Mouse (Mus musculus) liver, postnatal 0 days (tissue): ENCODE results near the gene Kif22. TPM values are rescaled to one million over a fixed set of nuclear protein-coding genes. Genes with fewer than 3 reads are reported as not detected.

Source experiments
- ATAC-seq: fragments of 200-750 bp; cut with Nextera tagmentation; 2 replicates; pipeline ENCODE4 v1.8.0; 2017; ENCODE audit warnings: mild to moderate bottlenecking, moderate library complexity
- DNase-seq: peaks from one replicate; pipeline ENCODE4 v3.0.0-alpha.2; 2016
- H3K27ac ChIP-seq: fragments of 300-500 bp; sonication (generic); 2 replicates; pipeline ENCODE4 v1.5.1; 2014; ENCODE audit warnings: antibody characterized with exemption, moderate library complexity, mild to moderate bottlenecking, low read depth
- H3K27me3 ChIP-seq: fragments of 300-500 bp; sonication (generic); 2 replicates; pipeline ENCODE4 v1.6.1; 2014; ENCODE audit warnings: low read length, control low read depth, mixed read lengths; ENCODE audit not compliant: insufficient read depth
- H3K36me3 ChIP-seq: fragments of 300-500 bp; sonication (generic); replicated peaks from 2 replicates; pipeline ENCODE4 v1.6.1; 2014; ENCODE audit warnings: mild to moderate bottlenecking, control low read depth, low read length, moderate library complexity, mixed read lengths; ENCODE audit not compliant: insufficient read depth
- H3K4me1 ChIP-seq: fragments of 300-500 bp; sonication (generic); 2 replicates; pipeline ENCODE4 v1.6.1; 2014; ENCODE audit warnings: antibody characterized with exemption, mild to moderate bottlenecking, control low read depth; ENCODE audit not compliant: insufficient read depth
- H3K4me2 ChIP-seq: fragments of 300-500 bp; sonication (generic); 2 replicates; pipeline ENCODE4 v1.6.1; 2014; ENCODE audit warnings: low read depth, mild to moderate bottlenecking, low read length, moderate library complexity, mixed read lengths
- H3K4me3 ChIP-seq: fragments of 300-500 bp; sonication (generic); 2 replicates; pipeline ENCODE4 v1.5.1; 2014; ENCODE audit warnings: low read depth, low read length
- H3K9ac ChIP-seq: fragments of 300-500 bp; sonication (generic); replicated peaks from 2 replicates; pipeline ENCODE4 v1.6.1; 2014; ENCODE audit warnings: mild to moderate bottlenecking, moderate library complexity
- H3K9me3 ChIP-seq: fragments of 300-500 bp; sonication (generic); 2 replicates; pipeline ENCODE4 v1.6.1; 2016; ENCODE audit warnings: mild to moderate bottlenecking, control low read depth, low read length, mixed read lengths
- CTCF ChIP-seq: sonication (generic); IDR thresholded peaks from 2 replicates; pipeline ENCODE4 v1.5.1; 2016; ENCODE audit warnings: antibody characterized with exemption, low read depth
- EP300 ChIP-seq: IDR thresholded peaks from 2 replicates; pipeline ENCODE4 v1.6.1; 2016; ENCODE audit warnings: antibody characterized with exemption, low read depth, mild to moderate bottlenecking
- WGBS: fragments of 180-500 bp; shearing (Covaris S2); extraction: QIAGEN DNeasy Blood & Tissue Kit; methylation state at CpG from one replicate; pipeline ENCODE4 v1.1.7; 2014; ENCODE audit not compliant: insufficient replicate concordance; 5-methylcytosine and 5-hydroxymethylcytosine counted together
- polyA plus RNA-seq: library from polyadenylated mRNA; unstranded; fragments of >200 nt; fragmentation: Nextera tagmentation; extraction: Ambion mirVana; gene quantifications from 2 replicates; pipeline ENCODE4 v1.2.1, GENCODE M21; 2015

Kif22 gene
- polyA plus RNA-seq = 45.4 and 47.4 TPM in 2 replicates

- peak within 1 kb of the TSS; percentile 71 for H3K4me2 ChIP-seq
- H3K4me1 ChIP-seq = peaks cover 13% of the 10 kb centered on the region
- WGBS = under 1% methylated on average over 53 of the region's 53 CpGs
- peak within 1 kb of the TSS; percentile 94 for H3K4me3 ChIP-seq
- H3K9me3 ChIP-seq = no peaks in the 10 kb centered on the region
- peak; percentile 92 for DNase-seq
- H3K36me3 ChIP-seq = 0 out of 2 replicates have a peak, but pooled peaks cover 4% of the 10 kb centered on the region
- H3K9ac ChIP-seq = peak within 1 kb of the TSS; percentile 92
- TF ChIP-seq EP300 (peak; percentile 74), CTCF (no peak)
- H3K27ac ChIP-seq = peak within 1 kb of the TSS; percentile 81
- H3K27me3 ChIP-seq = no peaks in the 10 kb centered on the region
- peak; percentile 93 for ATAC-seq
Measured at GRCm38 (mm10) chr7:127041851-127042672, at the start of gene Kif22. Gene Kif22, minus strand, starts transcription at chr7:127042471.

DNA sequence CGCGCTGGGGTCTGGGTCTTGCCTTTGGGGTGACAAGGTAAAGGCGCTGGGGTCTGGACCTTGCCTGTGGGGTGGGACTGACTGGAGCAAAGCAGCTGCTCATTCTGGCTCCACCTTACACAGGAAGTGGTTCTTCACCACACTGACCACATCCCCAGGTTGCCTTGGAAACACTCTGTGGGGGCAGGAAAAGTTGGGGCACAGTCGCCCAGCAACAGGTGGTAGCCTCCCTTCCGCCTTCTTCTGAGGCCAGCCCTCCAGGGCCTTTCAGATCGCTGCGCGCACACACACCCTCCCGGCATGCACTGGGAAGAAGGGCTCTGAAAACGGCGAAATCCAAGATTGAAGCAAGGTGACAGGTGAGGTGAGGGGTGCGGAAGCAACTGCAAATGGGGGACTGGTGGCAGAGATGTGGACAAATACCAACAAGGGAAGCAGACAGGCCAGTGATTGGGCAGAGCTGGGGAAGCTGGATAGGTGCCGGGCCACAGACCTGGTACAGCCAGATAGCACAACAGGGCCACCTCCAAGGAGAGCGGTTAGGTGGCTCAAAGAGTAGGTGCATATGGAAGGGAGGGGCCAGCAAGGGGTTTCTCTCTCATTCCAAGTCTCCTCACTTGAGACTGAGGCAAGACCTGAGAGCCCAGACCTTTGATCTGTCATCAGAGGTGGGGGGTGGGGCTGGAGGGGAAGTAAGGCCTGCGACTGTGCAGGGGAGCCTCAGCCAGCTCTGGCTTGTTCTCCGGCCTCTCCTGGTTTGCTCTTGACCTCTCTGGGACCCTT is 49.0 kb upstream of the Kif22 start, which contains the start of gene AI467606:
Gene AI467606 (plus strand): TSS at position 246 of the 783 bp plus-strand sequence.
- H3K27ac ChIP-seq = peak within 1 kb of the TSS; percentile 91
- peaks cover 46% of the 10 kb centered on the region for H3K4me1 ChIP-seq
- H3K9me3 ChIP-seq = no peaks in the 10 kb centered on the region
- ATAC-seq (peak; percentile 88), DNase-seq (peak; percentile 89)
- H3K4me3 ChIP-seq = peak within 1 kb of the TSS; percentile 55
- TF ChIP-seq CTCF = no peak
- TF ChIP-seq EP300 = peak; percentile 85
- H3K36me3 ChIP-seq = peaks cover 15% of the 10 kb centered on the region; the same call in 1 of the 2 replicates
- H3K4me2 ChIP-seq = peak within 1 kb of the TSS; percentile 66
- H3K9ac ChIP-seq = peak within 1 kb of the TSS; percentile 75
- WGBS = 27% methylated on average over 16 of the region's 16 CpGs
- H3K27me3 ChIP-seq = no peaks in the 10 kb centered on the region

DNA sequence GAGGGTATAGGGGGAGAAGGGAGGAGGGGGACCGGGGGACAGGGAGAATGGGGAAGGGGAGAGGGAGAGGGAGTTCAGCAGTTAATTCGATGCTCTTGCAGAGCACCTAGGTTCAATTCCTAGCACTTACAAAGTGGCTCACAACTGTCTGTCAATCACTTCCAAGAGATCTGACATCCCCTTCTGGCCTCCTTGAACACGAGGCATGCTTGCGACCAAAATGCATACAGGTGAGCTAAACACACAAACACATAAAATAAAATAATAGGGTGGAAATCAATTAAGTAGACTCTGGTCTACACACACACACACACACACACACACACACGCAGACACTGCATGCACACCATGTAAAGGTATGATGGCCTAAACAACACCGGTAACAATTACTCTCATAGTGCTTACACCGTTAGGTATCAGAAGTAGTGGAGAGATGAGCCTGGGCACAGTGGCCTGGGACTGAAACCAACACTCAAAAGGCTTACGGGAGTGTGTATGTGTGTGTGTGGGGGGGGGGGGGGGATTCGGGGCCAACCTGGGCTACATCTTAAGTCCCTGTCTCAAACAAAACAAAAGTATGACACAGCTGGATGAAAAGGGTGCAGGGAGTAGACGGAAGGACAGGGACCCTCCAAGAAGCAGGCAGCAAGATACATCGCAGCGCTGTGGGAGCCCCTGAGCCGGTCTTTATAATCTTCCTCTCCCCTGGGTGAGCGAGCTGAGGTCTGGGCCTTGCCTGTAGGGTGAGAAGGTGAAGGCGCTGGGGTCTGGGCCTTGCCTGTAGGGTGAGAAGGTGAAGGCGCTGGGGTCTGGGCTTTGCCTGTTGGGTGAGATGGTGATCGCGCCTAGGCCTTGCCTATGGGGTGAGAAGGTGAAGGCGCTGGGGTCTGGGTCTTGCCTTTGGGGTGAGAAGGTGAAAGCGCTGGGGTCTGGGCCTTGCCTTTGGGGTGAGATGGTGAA is 48.2 kb upstream of the Kif22 start:
- 43% methylated on average over 20 of the region's 20 CpGs for WGBS
- no peaks in the 10 kb centered on the region for H3K27me3 ChIP-seq
- ATAC-seq (peak; percentile 7; the same call in 1 of the 2 replicates), DNase-seq (no peak)
- peak overlapping the region; percentile 66 for H3K4me2 ChIP-seq
- peak overlapping the region; percentile 91 for H3K27ac ChIP-seq
- H3K9ac ChIP-seq = peak overlapping the region; percentile 75
- no peaks in the 10 kb centered on the region for H3K9me3 ChIP-seq
- H3K4me3 ChIP-seq = peak overlapping the region; percentile 55
- peaks cover 49% of the 10 kb centered on the region for H3K4me1 ChIP-seq
- H3K36me3 ChIP-seq = peaks cover 15% of the 10 kb centered on the region; the same call in 1 of the 2 replicates
- TF ChIP-seq EP300 (no peak), CTCF (no peak)

GRCm38 (mm10) chr7:127088901-127089845 is 46.9 kb upstream of the Kif22 start:
- no peak for TF ChIP-seq CTCF
- TF ChIP-seq EP300 = 0 out of 2 replicates have a peak, but pooled peaks have one; percentile 11
- DNase-seq (peak; percentile 66), ATAC-seq (0 out of 2 replicates have a peak, but pooled peaks have one; percentile 7)
- Histone ChIP-seq H3K4me1 (peaks cover 56% of the 10 kb centered on the region), H3K4me3 (peak overlapping the region; percentile 19), H3K27ac (peak overlapping the region; percentile 93), H3K36me3 (peaks cover 15% of the 10 kb centered on the region; the same call in 1 of the 2 replicates), H3K9ac (peak overlapping the region; percentile 61), H3K27me3 (no peaks in the 10 kb centered on the region), H3K4me2 (peak overlapping the region; percentile 73), H3K9me3 (no peaks in the 10 kb centered on the region)
- WGBS = 10% methylated on average over 27 of the region's 27 CpGs
